Mouse (Mus musculus) left cerebral cortex, postnatal 25 days (tissue): ENCODE measurements at regions not wholly inside any gene's neighbourhood (a gene's known extent, or its start where the extent isn't known, plus 50 kb on each side); places are given as distances from the start of the nearest gene placed in this dataset.
A peak's percentile ranks its signal among the peaks of the same experiment; 100 is the strongest.

Experiments
- DNase-seq, 2 experiments: peaks; one replicate each; pipeline ENCODE4 v3.0.0; 2022; ENCODE audit warnings: low spot score in 2 of 2, mixed read lengths in 1 of 2
- intact Hi-C: fragments of 180-260 bp; cut with DNase I; formaldehyde crosslinking; loops from one replicate; pipeline ENCODE4 v1.15.1; 2025

- intact Hi-C loops: no loop called here
- no peak for DNase-seq
Measured at GRCm38 (mm10) chr5:26338191-26338590, 80.7 kb downstream of the Gm7361 start.

- intact Hi-C loops: no loop called here
- DNase-seq: no peak
Measured at GRCm38 (mm10) chr5:26339266-26339665, 81.8 kb downstream of the Gm7361 start.

GRCm38 (mm10) chr5:26355156-26355555 lies 97.7 kb downstream of the Gm7361 start:
- intact Hi-C loops: no loop called here
- DNase-seq: no peak

- DNase-seq: peak in 1 of 2 experiments; percentile 35
- intact Hi-C loops: no loop called here
Measured at GRCm38 (mm10) chr5:26359082-26359481, 101.6 kb downstream of the Gm7361 start.

GRCm38 (mm10) chr5:26374175-26374984 lies 116.9 kb downstream of the Gm7361 start:
- intact Hi-C loops: no loop called here
- no peak for DNase-seq

GRCm38 (mm10) chr5:26407088-26407672 lies 149.7 kb downstream of the Gm7361 start:
- intact Hi-C loops: no loop called here
- DNase-seq: no peak

- DNase-seq: peak in 1 of 2 experiments; percentile 2
- intact Hi-C loops: no loop called here
Measured at GRCm38 (mm10) chr5:26413185-26413584, 155.7 kb downstream of the Gm7361 start.

GRCm38 (mm10) chr5:26444331-26445200 lies 187.1 kb downstream of the Gm7361 start:
- intact Hi-C loops: no loop called here
- DNase-seq: no peak

- intact Hi-C loops: no loop called here
- no peak for DNase-seq
Measured at GRCm38 (mm10) chr5:26451306-26451705, 193.8 kb downstream of the Gm7361 start.

- intact Hi-C loops: no loop called here
- no peak for DNase-seq
Measured at GRCm38 (mm10) chr5:26457627-26458026, 200.1 kb downstream of the Gm7361 start.

GRCm38 (mm10) chr5:26466666-26467065 lies 209.2 kb downstream of the Gm7361 start:
- no peak for DNase-seq
- intact Hi-C loops: no loop called here

- intact Hi-C loops: no loop called here
- DNase-seq: no peak
Measured at GRCm38 (mm10) chr5:26485726-26486125, 228.2 kb downstream of the Gm7361 start.

- intact Hi-C loops: no loop called here
- DNase-seq: no peak
Measured at GRCm38 (mm10) chr5:26494003-26494402, 236.5 kb downstream of the Gm7361 start.

GRCm38 (mm10) chr5:26497641-26498430 lies 240.3 kb downstream of the Gm7361 start:
- DNase-seq: no peak
- intact Hi-C loops: no loop called here

- intact Hi-C loops: no loop called here
- DNase-seq: no peak
Measured at GRCm38 (mm10) chr5:26509525-26510168, 252.2 kb downstream of the Gm7361 start.

- intact Hi-C loops: no loop called here
- DNase-seq: no peak
Measured at GRCm38 (mm10) chr5:26513039-26513955, 255.8 kb downstream of the Gm7361 start.

- DNase-seq: no peak
- intact Hi-C loops: no loop called here
Measured at GRCm38 (mm10) chr5:26535556-26535955, 278.1 kb downstream of the Gm7361 start.

GRCm38 (mm10) chr5:26563291-26563690 lies 253.7 kb upstream of the Dpp6 start:
- DNase-seq: no peak
- intact Hi-C loops: no loop called here
